In genomic region chr3:53204985-53205365, GRCm38 (mm10) we compare ENCODE assay signal across 23 mouse cellular contexts.
DNase-seq lines count a peak whose midpoint lies in the region; ATAC-seq lines count a peak whose summit lies in the region.
"Had no signal": no experiment of that assay in that cellular context is flagged by ENCODE, and none has a peak within 500 bp of the region (broad histone marks: within the 10 kb centered on the region; RNA-seq: fewer than 3 reads in every experiment).

No protein-coding gene starts in this region.

- no peaks in the 10 kb centered on the region for H3K9me3 ChIP-seq in embryonic facial prominence, embryonic 13.5 days
- H3K9me3 ChIP-seq in embryonic facial prominence, embryonic 10.5 days: no peaks in the 10 kb centered on the region
- H3K9me3 ChIP-seq: embryonic facial prominence, embryonic 12.5 days; forebrain, embryonic 10.5 days; forebrain, embryonic 13.5 days; hindbrain, embryonic 13.5 days had no signal

- 44% methylated on average over 1 of the region's 1 CpGs for WGBS in embryonic facial prominence, embryonic 13.5 days
- WGBS in embryonic facial prominence, embryonic 10.5 days: 87% methylated on average over 1 of the region's 1 CpGs

- H3K9ac ChIP-seq in embryonic facial prominence, embryonic 13.5 days: no peak overlapping the region
- H3K9ac ChIP-seq: embryonic facial prominence, embryonic 12.5 days; forebrain, embryonic 13.5 days; hindbrain, embryonic 13.5 days had no signal

- no peaks in the 10 kb centered on the region for H3K36me3 ChIP-seq in embryonic facial prominence, embryonic 13.5 days
- no peaks in the 10 kb centered on the region for H3K36me3 ChIP-seq in embryonic facial prominence, embryonic 10.5 days (replicated peaks)
- H3K36me3 ChIP-seq: embryonic facial prominence, embryonic 12.5 days; forebrain, embryonic 10.5 days; hindbrain, embryonic 13.5 days had no signal

- peaks cover 60% of the 10 kb centered on the region for H3K4me1 ChIP-seq in embryonic facial prominence, embryonic 13.5 days
- peaks cover 45% of the 10 kb centered on the region for H3K4me1 ChIP-seq in embryonic facial prominence, embryonic 10.5 days

- DNase-seq in embryonic facial prominence, embryonic 10.5 days (ENCODE audit: low spot score): no peak
- DNase-seq in 3T3-L1 (ENCODE audit: low read depth, low spot score) (peak; percentile 69), NIH3T3 (ENCODE audit: low read depth) (peak; percentile 74)
- DNase-seq in heart, adult 8-10 months (ENCODE audit: low spot score): no peak
- DNase-seq in urinary bladder, adult 18-20 months (ENCODE audit: low spot score in 2 of 2): no peak
- DNase-seq: adrenal gland, adult 2 months; adrenal gland, postnatal 14 days; gastrocnemius, postnatal 10 days; gastrocnemius, postnatal 36 days; heart, adult 2 months; kidney, adult 2 months had no signal

- peak overlapping the region; percentile 5; the same call in 1 of the 2 replicates for H3K27ac ChIP-seq in embryonic facial prominence, embryonic 13.5 days
- no peak overlapping the region for H3K27ac ChIP-seq in embryonic facial prominence, embryonic 10.5 days (replicated peaks)
- H3K27ac ChIP-seq: embryonic facial prominence, embryonic 12.5 days; forebrain, embryonic 10.5 days; forebrain, embryonic 13.5 days; heart, adult 2 months had no signal

- no peak overlapping the region for H3K4me3 ChIP-seq in embryonic facial prominence, embryonic 13.5 days
- H3K4me3 ChIP-seq in embryonic facial prominence, embryonic 10.5 days: no peak overlapping the region
- H3K4me3 ChIP-seq: embryonic facial prominence, embryonic 12.5 days; forebrain, embryonic 10.5 days; forebrain, embryonic 13.5 days; heart, adult 2 months; hindbrain, embryonic 13.5 days had no signal

- H3K27me3 ChIP-seq in embryonic facial prominence, embryonic 13.5 days: peaks cover 2% of the 10 kb centered on the region
- peaks cover 4% of the 10 kb centered on the region; the same call in 1 of the 2 replicates for H3K27me3 ChIP-seq in embryonic facial prominence, embryonic 10.5 days (replicated peaks; ENCODE audit: low read depth, poor library complexity, severe bottlenecking)
- H3K27me3 ChIP-seq: embryonic facial prominence, embryonic 12.5 days; forebrain, embryonic 13.5 days; hindbrain, embryonic 13.5 days; Patski had no signal

- H3K4me2 ChIP-seq in embryonic facial prominence, embryonic 13.5 days: no peak overlapping the region
- H3K4me2 ChIP-seq: embryonic facial prominence, embryonic 12.5 days; forebrain, embryonic 13.5 days; heart, embryonic 11.5 days; hindbrain, embryonic 13.5 days had no signal

- ATAC-seq in embryonic facial prominence, embryonic 13.5 days (ENCODE audit: insufficient number of reproducible peaks, insufficient read depth, low FRiP score, low TSS enrichment, low read depth): no peak
- ATAC-seq: CD4-positive, CD25-positive, alpha-beta regulatory T cell, adult 4 months; forebrain, embryonic 13.5 days; forebrain, embryonic 16.5 days; hindbrain, embryonic 16.5 days; inflammation-experienced regulatory T-cells, adult 6 months; intestine, postnatal 0 days; Patski had no signal

Comparison
In these comparisons a context has a peak if more than half of its experiments do, and no peak if none do; other contexts are left out.
1. DNase-seq: peak in 3T3-L1 (single experiment) and NIH3T3 (single experiment); none in embryonic facial prominence, embryonic 10.5 days (single experiment), heart, adult 8-10 months (single experiment) and urinary bladder, adult 18-20 months (0 of 2).